Mouse (Mus musculus) C2C12 (cell line): ENCODE results near the gene Cdkn2b. TPM values are rescaled to one million over a fixed set of nuclear protein-coding genes. Genes with fewer than 3 reads are reported as not detected.

Source experiments
- H3K27me3 ChIP-seq: one replicate; pipeline ENCODE4 v1.6.1; 2011; ENCODE audit not compliant: control insufficient read depth, insufficient read depth, insufficient read length
- H3K36me3 ChIP-seq: one replicate; pipeline ENCODE4 v1.6.1; 2011; ENCODE audit not compliant: control insufficient read depth, insufficient read depth
- H3K4me3 ChIP-seq: one replicate; pipeline ENCODE4 v1.5.1; 2011; ENCODE audit warnings: mild to moderate bottlenecking, control low read depth; ENCODE audit not compliant: poor library complexity, insufficient read depth, severe bottlenecking
- H3K79me2 ChIP-seq: one replicate; pipeline ENCODE4 v1.6.1; 2011; ENCODE audit not compliant: control insufficient read depth, insufficient read depth
- H3K79me3 ChIP-seq: one replicate; pipeline ENCODE4 v1.6.1; 2011; ENCODE audit warnings: low read depth, control low read depth
- H3ac ChIP-seq: one replicate; pipeline ENCODE3; 2011; ENCODE audit warnings: low read depth; ENCODE audit not compliant: control insufficient read depth, insufficient read length
- CEBPB ChIP-seq: IDR thresholded peaks from one replicate; pipeline ENCODE4 v1.6.1; 2011; ENCODE audit warnings: low read depth, mild to moderate bottlenecking, control low read depth, moderate library complexity
- CTCF ChIP-seq: IDR thresholded peaks from one replicate; pipeline ENCODE4 v1.5.1; 2011; ENCODE audit not compliant: control insufficient read depth, insufficient read depth, insufficient read length
- FOSL1 ChIP-seq: IDR thresholded peaks from one replicate; pipeline ENCODE4 v1.8.0; 2011; ENCODE audit warnings: mild to moderate bottlenecking, low read length; ENCODE audit not compliant: poor library complexity, insufficient read depth, severe bottlenecking
- MAX ChIP-seq: IDR thresholded peaks from one replicate; pipeline ENCODE4 v1.6.1; 2011; ENCODE audit warnings: mild to moderate bottlenecking, control low read depth
- MYOD1 ChIP-seq: IDR thresholded peaks from one replicate; pipeline ENCODE4 v1.6.1; 2011; ENCODE audit warnings: low read depth; ENCODE audit not compliant: control insufficient read depth, insufficient read length
- MYOG ChIP-seq: IDR thresholded peaks from one replicate; pipeline ENCODE4 v1.6.1; 2011; ENCODE audit not compliant: control insufficient read depth, insufficient read length; ENCODE audit errors: extremely low read depth
- USF1 ChIP-seq: IDR thresholded peaks from one replicate; pipeline ENCODE4 v1.6.1; 2011; ENCODE audit warnings: low read depth, mild to moderate bottlenecking, control low read depth, moderate library complexity
- polyA plus RNA-seq: library from polyadenylated mRNA; unstranded; fragments of >200 nt; fragmentation: generic; extraction: Trizol; gene quantifications from one replicate; pipeline ENCODE4 v1.2.1, GENCODE M21; 2012; ENCODE audit warnings: missing spikeins

Gene Cdkn2b
- polyA plus RNA-seq, 1 experiment = not detected

DNA sequence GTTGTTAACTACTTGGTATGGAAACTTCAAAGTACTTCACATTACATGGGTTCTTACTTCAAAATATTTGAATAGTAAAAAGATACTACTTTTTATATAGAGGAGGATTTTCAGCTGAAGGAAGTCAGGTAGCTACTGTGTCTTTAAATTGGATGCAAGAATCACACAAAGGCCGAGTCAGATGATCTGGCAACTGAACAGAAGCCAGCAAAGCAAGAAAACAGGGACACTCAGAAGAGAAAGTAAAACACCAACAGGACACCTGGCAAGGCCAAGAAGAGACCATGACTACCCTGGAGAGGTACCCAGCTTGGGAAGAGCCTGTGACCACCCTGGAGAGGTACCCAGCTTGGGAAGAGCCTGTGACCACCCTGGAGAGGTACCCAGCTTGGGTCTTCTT is 24.3 kb downstream of the Cdkn2b start:
- no peak overlapping the region for H3ac ChIP-seq
- no peaks in the 10 kb centered on the region for H3K36me3 ChIP-seq
- no peaks in the 10 kb centered on the region for H3K27me3 ChIP-seq
- H3K79me3 ChIP-seq = no peaks in the 10 kb centered on the region
- no peak overlapping the region for H3K4me3 ChIP-seq
- no peak for TF ChIP-seq CTCF
- TF ChIP-seq USF1 = no peak
- TF ChIP-seq MAX = no peak
- TF ChIP-seq MYOG = no peak
- TF ChIP-seq MYOD1 = no peak
- no peak for TF ChIP-seq FOSL1
- no peak for TF ChIP-seq CEBPB
- no peaks in the 10 kb centered on the region for H3K79me2 ChIP-seq

DNA sequence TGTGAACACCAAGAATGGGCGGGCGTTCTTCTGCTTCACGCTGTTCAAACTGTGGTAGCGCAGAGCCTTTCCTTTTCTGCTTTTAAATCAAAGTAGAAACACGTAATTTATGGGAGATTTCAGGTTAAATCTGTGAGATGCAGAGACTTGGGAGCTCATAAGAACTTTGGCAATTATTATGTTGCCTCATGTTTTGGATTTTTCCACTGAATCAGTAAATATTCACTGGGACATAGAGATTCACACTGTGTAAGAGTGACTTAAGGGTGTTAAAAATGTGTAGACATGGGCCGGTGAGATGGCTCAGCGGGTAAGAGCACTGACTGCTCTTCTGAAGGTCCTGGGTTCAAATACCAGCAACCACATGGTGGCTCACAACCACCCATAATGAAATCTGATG is 25.2 kb downstream of the Cdkn2b start:
- Histone ChIP-seq H3K79me3 (no peaks in the 10 kb centered on the region), H3K36me3 (no peaks in the 10 kb centered on the region), H3K4me3 (no peak overlapping the region), H3K79me2 (no peaks in the 10 kb centered on the region), H3ac (no peak overlapping the region), H3K27me3 (no peaks in the 10 kb centered on the region)
- TF ChIP-seq MYOD1 = no peak
- TF ChIP-seq MYOG = no peak
- no peak for TF ChIP-seq MAX
- TF ChIP-seq FOSL1 = no peak
- no peak for TF ChIP-seq USF1
- TF ChIP-seq CEBPB = no peak
- no peak for TF ChIP-seq CTCF

DNA sequence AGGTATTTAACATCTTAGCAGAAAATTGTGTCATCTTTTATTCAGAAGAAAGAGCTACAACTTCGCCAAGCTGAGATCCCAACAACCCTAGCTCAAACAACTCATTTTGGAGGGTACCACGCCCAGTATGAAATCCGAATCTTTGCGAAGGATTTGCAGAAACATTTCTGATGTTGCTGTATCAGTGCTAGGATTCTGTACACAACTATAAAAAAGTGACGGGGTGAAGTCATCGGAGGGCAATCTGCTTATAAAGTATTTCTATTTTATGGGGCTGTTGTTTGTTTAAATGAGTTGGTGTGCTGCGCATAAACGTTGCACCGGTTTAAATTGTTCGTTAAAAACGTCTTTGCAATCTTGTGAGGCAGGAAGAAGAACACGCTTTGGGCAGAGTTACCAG is 28.2 kb downstream of the Cdkn2b start:
- Histone ChIP-seq H3ac (no peak overlapping the region), H3K4me3 (no peak overlapping the region), H3K79me2 (no peaks in the 10 kb centered on the region), H3K27me3 (no peaks in the 10 kb centered on the region), H3K36me3 (no peaks in the 10 kb centered on the region), H3K79me3 (no peaks in the 10 kb centered on the region)
- TF ChIP-seq CEBPB (no peak), MYOD1 (no peak), CTCF (no peak), MAX (no peak)

DNA sequence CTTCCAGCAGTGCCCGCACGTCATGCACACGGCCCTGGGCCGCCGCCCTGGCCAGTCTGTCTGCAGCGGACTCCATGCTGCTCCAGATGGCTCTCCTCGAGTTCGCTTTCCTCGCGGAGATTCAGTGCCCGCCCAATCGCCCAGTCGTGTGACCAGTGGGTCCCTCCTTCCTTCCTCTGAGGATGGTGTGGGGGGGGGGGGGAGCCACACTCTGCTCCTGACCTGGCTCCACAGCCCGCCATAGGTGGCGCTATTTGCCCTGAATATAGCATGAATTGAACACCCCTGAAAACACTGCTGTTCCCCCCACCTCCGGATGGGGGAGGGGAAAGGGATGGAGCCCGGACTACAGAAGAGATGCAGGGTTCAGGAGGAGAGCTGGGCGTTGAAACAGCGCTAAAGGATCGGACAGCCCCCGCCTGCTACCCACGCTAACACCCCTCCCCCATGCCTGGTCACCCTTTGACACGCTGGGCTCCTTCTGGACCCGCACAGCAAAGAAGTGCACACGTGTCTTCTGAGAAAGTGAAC is 28.7 kb downstream of the Cdkn2b start:
- H3K79me3 ChIP-seq = no peaks in the 10 kb centered on the region
- no peaks in the 10 kb centered on the region for H3K27me3 ChIP-seq
- H3K36me3 ChIP-seq = no peaks in the 10 kb centered on the region
- H3ac ChIP-seq = no peak overlapping the region
- no peak overlapping the region for H3K4me3 ChIP-seq
- no peak for TF ChIP-seq MAX
- no peak for TF ChIP-seq MYOG
- no peak for TF ChIP-seq USF1
- no peak for TF ChIP-seq FOSL1
- TF ChIP-seq CEBPB = no peak
- no peak for TF ChIP-seq CTCF
- no peak for TF ChIP-seq MYOD1
- no peaks in the 10 kb centered on the region for H3K79me2 ChIP-seq

DNA sequence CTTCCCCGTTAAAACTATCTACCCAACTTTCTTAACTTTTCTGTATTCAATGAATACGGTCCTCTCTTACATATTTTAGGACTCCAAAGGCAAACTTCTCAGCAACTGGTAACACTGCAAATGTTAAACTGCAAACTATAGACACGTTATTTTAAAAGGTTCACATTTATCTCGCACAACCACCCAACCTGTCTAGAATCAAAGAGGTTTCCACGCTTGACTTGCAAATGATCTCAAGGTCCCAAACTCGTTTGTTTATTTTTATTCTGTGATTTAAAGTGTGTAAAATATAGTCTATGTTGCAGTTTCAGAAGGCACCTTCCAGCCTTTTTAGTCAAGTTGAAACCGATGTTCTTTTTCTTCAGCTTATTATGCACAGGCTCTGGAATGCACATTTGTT is 29.6 kb downstream of the Cdkn2b start:
- Histone ChIP-seq H3K4me3 (no peak overlapping the region), H3K79me2 (no peaks in the 10 kb centered on the region), H3ac (no peak overlapping the region), H3K36me3 (no peaks in the 10 kb centered on the region), H3K79me3 (no peaks in the 10 kb centered on the region), H3K27me3 (no peaks in the 10 kb centered on the region)
- TF ChIP-seq FOSL1 (no peak), MYOD1 (no peak), CTCF (no peak), CEBPB (no peak), USF1 (no peak), MAX (no peak), MYOG (no peak)

DNA sequence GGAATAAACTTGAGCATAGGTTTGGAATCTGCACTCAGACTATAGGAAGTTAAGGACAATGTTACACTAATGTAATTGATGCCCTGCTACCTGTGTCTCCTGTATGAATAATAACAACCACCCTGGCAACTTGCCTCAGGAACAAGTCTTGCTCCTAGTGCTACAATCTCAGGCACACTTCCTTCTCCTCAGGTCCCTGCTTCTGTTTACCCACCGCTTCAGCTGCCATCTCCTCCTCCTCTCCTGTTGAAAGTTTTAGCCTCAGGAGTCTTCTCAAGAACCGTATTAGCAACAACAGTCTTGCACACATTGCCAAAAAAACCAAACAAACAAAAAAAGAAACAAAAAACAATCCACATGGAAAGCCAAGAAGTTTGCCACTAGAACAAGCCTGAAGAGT is 31.2 kb downstream of the Cdkn2b start:
- no peak overlapping the region for H3ac ChIP-seq
- TF ChIP-seq CEBPB = no peak
- H3K4me3 ChIP-seq = no peak overlapping the region
- no peaks in the 10 kb centered on the region for H3K79me3 ChIP-seq
- H3K27me3 ChIP-seq = no peaks in the 10 kb centered on the region
- no peaks in the 10 kb centered on the region for H3K79me2 ChIP-seq
- H3K36me3 ChIP-seq = no peaks in the 10 kb centered on the region
